Mouse (Mus musculus): ENCODE data around the gene Vmn2r37. TPM values are rescaled to one million over a fixed set of nuclear protein-coding genes. Genes with fewer than 3 reads are reported as not detected.
"Not testable (repeated sequence)": the region's sequence is repeated elsewhere in the genome, so short reads cannot be mapped to it uniquely, and the experiment has no call there.

Gene Vmn2r37
- not detected for total RNA-seq (2022)

GRCm38 (mm10) chr7:9223553-9223952, at the start of gene Vmn2r37:
Gene Vmn2r37 (minus strand): TSS chr7:9223653.
- DNase-seq (ENCODE audit: low spot score in 2 of 2): not testable (repeated sequence)

Other genes starting within 250 kb of the Vmn2r37 start
- gene Vmn2r39, start 192.9 kb downstream of the Vmn2r37 start, total RNA-seq (2022): not detected
- gene Vmn2r38, start 125.8 kb downstream of the Vmn2r37 start, total RNA-seq (2022): not detected

All from left cerebral cortex, adult 8-10 months (tissue).